ENCODE assay signal across 27 mouse cellular contexts in genomic region chr3:116062141-116062540, GRCm38 (mm10). TPM values are rescaled to one million over a fixed set of nuclear protein-coding genes. Genes with fewer than 3 reads are reported as not detected.
"Had no signal": no experiment of that assay in that cellular context is flagged by ENCODE, and none has a peak within 500 bp of the region (broad histone marks: within the 10 kb centered on the region; RNA-seq: fewer than 3 reads in every experiment).

No protein-coding gene starts in this region.

- H3K9ac ChIP-seq: embryonic facial prominence, embryonic 12.5 days; embryonic facial prominence, embryonic 13.5 days; embryonic facial prominence, embryonic 15.5 days; forebrain, embryonic 12.5 days; forebrain, embryonic 13.5 days; forebrain, embryonic 15.5 days; forebrain, postnatal 0 days had no signal

- H3K4me1 ChIP-seq: embryonic facial prominence, embryonic 10.5 days; embryonic facial prominence, embryonic 12.5 days; embryonic facial prominence, embryonic 13.5 days; embryonic facial prominence, embryonic 15.5 days; forebrain, embryonic 12.5 days; forebrain, embryonic 13.5 days; forebrain, embryonic 15.5 days; heart, embryonic 10.5 days had no signal

- H3K36me3 ChIP-seq: embryonic facial prominence, embryonic 10.5 days; embryonic facial prominence, embryonic 12.5 days; embryonic facial prominence, embryonic 13.5 days; embryonic facial prominence, embryonic 15.5 days; forebrain, embryonic 10.5 days; forebrain, embryonic 12.5 days; forebrain, embryonic 15.5 days; heart, embryonic 10.5 days had no signal

- ATAC-seq: forebrain, embryonic 13.5 days; forebrain, embryonic 14.5 days; forebrain, embryonic 15.5 days; forebrain, embryonic 16.5 days; forebrain, postnatal 0 days had no signal

- DNase-seq: cerebellum, postnatal 10 days; cerebellum, postnatal 14 days; cerebellum, postnatal 25 days; cerebellum, postnatal 36 days; embryo, embryonic 11 days; forebrain, postnatal 0 days; gastrocnemius, adult 2 months; gastrocnemius, postnatal 10 days; gastrocnemius, postnatal 14 days; gastrocnemius, postnatal 25 days; gastrocnemius, postnatal 36 days; heart, adult 11 months; heart, adult 18-20 months; heart, adult 2 months had no signal

- H3K4me2 ChIP-seq: embryonic facial prominence, embryonic 12.5 days; embryonic facial prominence, embryonic 13.5 days; embryonic facial prominence, embryonic 15.5 days; forebrain, embryonic 12.5 days; forebrain, embryonic 13.5 days; forebrain, embryonic 15.5 days; heart, embryonic 11.5 days had no signal

- H3K27ac ChIP-seq: embryonic facial prominence, embryonic 10.5 days; embryonic facial prominence, embryonic 12.5 days; embryonic facial prominence, embryonic 13.5 days; embryonic facial prominence, embryonic 15.5 days; forebrain, embryonic 10.5 days; forebrain, embryonic 12.5 days; forebrain, embryonic 13.5 days; forebrain, embryonic 15.5 days; gastrocnemius, adult 2 months; heart, adult 2 months; heart, embryonic 10.5 days had no signal

- H3K9me3 ChIP-seq: embryonic facial prominence, embryonic 10.5 days; embryonic facial prominence, embryonic 12.5 days; embryonic facial prominence, embryonic 13.5 days; embryonic facial prominence, embryonic 15.5 days; forebrain, embryonic 10.5 days; forebrain, embryonic 12.5 days; forebrain, embryonic 13.5 days; forebrain, embryonic 15.5 days; heart, embryonic 10.5 days had no signal

- H3K27me3 ChIP-seq: embryonic facial prominence, embryonic 12.5 days; embryonic facial prominence, embryonic 13.5 days; embryonic facial prominence, embryonic 15.5 days; forebrain, embryonic 12.5 days; forebrain, embryonic 13.5 days; forebrain, embryonic 15.5 days had no signal

- H3K4me3 ChIP-seq: embryonic facial prominence, embryonic 10.5 days; embryonic facial prominence, embryonic 12.5 days; embryonic facial prominence, embryonic 13.5 days; embryonic facial prominence, embryonic 15.5 days; erythroblast, embryonic 14.5 days; forebrain, embryonic 10.5 days; forebrain, embryonic 12.5 days; forebrain, embryonic 13.5 days; forebrain, embryonic 15.5 days; gastrocnemius, adult 2 months; heart, adult 2 months; heart, embryonic 10.5 days had no signal

RNA-seq across cellular contexts. Expression of gene Extl2, which starts 54.9 kb away (rescaled TPM):
- polyA plus RNA-seq: erythroblast, embryonic 14.5 days had no signal
